Mouse (Mus musculus) bone marrow macrophage, adult 2 months (primary cell): ENCODE measurements around the gene Mink1. TPM values are rescaled to one million over a fixed set of nuclear protein-coding genes. Genes with fewer than 3 reads are reported as not detected.

Experiments
- H3K27ac ChIP-seq: 2 replicates; pipeline ENCODE4 v1.5.1; 2012; ENCODE audit warnings: low read depth, low read length; ENCODE audit not compliant: insufficient read depth
- H3K4me1 ChIP-seq: 2 replicates; pipeline ENCODE4 v1.6.1; 2012; ENCODE audit warnings: low read length; ENCODE audit not compliant: control insufficient read depth, insufficient read depth
- H3K4me3 ChIP-seq: 2 replicates; pipeline ENCODE4 v1.5.1; 2012; ENCODE audit warnings: mild to moderate bottlenecking, low read length, moderate library complexity; ENCODE audit not compliant: insufficient read depth
- CTCF ChIP-seq: IDR thresholded peaks from 2 replicates; pipeline ENCODE4 v1.5.1; 2012; ENCODE audit warnings: low read depth, mild to moderate bottlenecking, low read length, moderate library complexity
- POLR2A ChIP-seq: IDR thresholded peaks from 2 replicates; pipeline ENCODE4 v1.6.1; 2012; ENCODE audit warnings: mild to moderate bottlenecking, low read depth, low read length, borderline replicate concordance
- polyA plus RNA-seq: library from polyadenylated mRNA; stranded (reverse); fragments of >200 nt; gene quantifications from 2 replicates; pipeline ENCODE4 v1.2.4, GENCODE M21; 2012; ENCODE audit not compliant: missing spikeins, insufficient read depth, insufficient read length

Gene Mink1
- polyA plus RNA-seq, 1 experiment: 139 TPM

- TF ChIP-seq CTCF: no peak
- no peak for TF ChIP-seq POLR2A
- Histone ChIP-seq H3K4me3 (no peak overlapping the region), H3K4me1 (no peaks in the 10 kb centered on the region), H3K27ac (no peak overlapping the region)
These were observed 44.0 kb downstream of the Mink1 start for GRCm38 (mm10) chr11:70606717-70607116.

- TF ChIP-seq CTCF: no peak
- no peak for TF ChIP-seq POLR2A
- no peak overlapping the region for H3K27ac ChIP-seq
- peaks cover 1% of the 10 kb centered on the region for H3K4me1 ChIP-seq
- H3K4me3 ChIP-seq: no peak overlapping the region
These were observed 44.9 kb downstream of the Mink1 start for GRCm38 (mm10) chr11:70607611-70608010.

GRCm38 (mm10) chr11:70608381-70609066, 45.8 kb downstream of the Mink1 start:
- H3K4me1 ChIP-seq: peaks cover 8% of the 10 kb centered on the region
- H3K4me3 ChIP-seq: no peak overlapping the region
- TF ChIP-seq POLR2A (no peak), CTCF (no peak; the same call in 1 of the 2 replicates)
- H3K27ac ChIP-seq: no peak overlapping the region

- H3K27ac ChIP-seq: no peak overlapping the region
- H3K4me1 ChIP-seq: peaks cover 18% of the 10 kb centered on the region
- H3K4me3 ChIP-seq: no peak overlapping the region
- TF ChIP-seq CTCF (no peak), POLR2A (no peak)
These were observed 48.1 kb downstream of the Mink1 start for GRCm38 (mm10) chr11:70610752-70611151.

- Histone ChIP-seq H3K27ac (no peak overlapping the region), H3K4me3 (no peak overlapping the region)
- TF ChIP-seq CTCF (peak; percentile 18; the same call in 1 of the 2 replicates), POLR2A (no peak)
These were observed 49.8 kb downstream of the Mink1 start for GRCm38 (mm10) chr11:70612505-70612904.

GRCm38 (mm10) chr11:70615074-70615473, 52.4 kb downstream of the Mink1 start:
- Histone ChIP-seq H3K4me1 (peaks cover 18% of the 10 kb centered on the region), H3K4me3 (peak overlapping the region; percentile 60), H3K27ac (peak overlapping the region; percentile 74)
- TF ChIP-seq CTCF: no peak
- TF ChIP-seq POLR2A: no peak; the same call in 1 of the 2 replicates

More at GRCm38 (mm10) chr11:70612505-70612904, 49.8 kb downstream of the Mink1 start:
- peaks cover 18% of the 10 kb centered on the region for H3K4me1 ChIP-seq

GRCm38 (mm10) chr11:70615516-70616093, 52.9 kb downstream of the Mink1 start, which contains the start of gene 4930544D05Rik:
4930544D05Rik (plus strand) TSS chr11:70615848.
- Histone ChIP-seq H3K4me3 (peak within 1 kb of the TSS; percentile 60), H3K4me1 (peaks cover 18% of the 10 kb centered on the region), H3K27ac (peak within 1 kb of the TSS; percentile 74)
- TF ChIP-seq POLR2A (no peak), CTCF (no peak)

GRCm38 (mm10) chr11:70619101-70619500, 56.4 kb downstream of the Mink1 start, which contains the start of gene Chrne:
Chrne (minus strand) TSS chr11:70619216.
- Histone ChIP-seq H3K4me3 (no peak within 1 kb of the TSS), H3K27ac (no peak within 1 kb of the TSS), H3K4me1 (peaks cover 22% of the 10 kb centered on the region)
- TF ChIP-seq CTCF (no peak), POLR2A (no peak)

GRCm38 (mm10) chr11:70621972-70622814, 59.5 kb downstream of the Mink1 start:
- Histone ChIP-seq H3K27ac (peak overlapping the region; percentile 40; the same call in 1 of the 2 replicates), H3K4me1 (peaks cover 12% of the 10 kb centered on the region), H3K4me3 (no peak overlapping the region)
- TF ChIP-seq POLR2A (no peak), CTCF (no peak)
